Mouse (Mus musculus) thymus, adult 2 months (tissue): Measurements from ENCODE around the gene Olfr494.

Source experiments
- CTCF ChIP-seq: fragments of 200-500 bp; IDR thresholded peaks from 2 replicates; pipeline ENCODE4 v1.5.1; 2012; ENCODE audit warnings: mild to moderate bottlenecking, control low read depth, low read length, moderate library complexity, borderline replicate concordance; ENCODE audit not compliant: control insufficient read depth, poor library complexity, insufficient read depth; ENCODE audit errors: extremely low read depth
- POLR2A ChIP-seq: fragments of 200-500 bp; IDR thresholded peaks from 2 replicates; pipeline ENCODE4 v1.6.1; 2012; ENCODE audit warnings: mild to moderate bottlenecking, low read length, control low read depth, moderate library complexity; ENCODE audit not compliant: control insufficient read depth, poor library complexity, insufficient read depth; ENCODE audit errors: extremely low read depth

- TF ChIP-seq CTCF (no peak), POLR2A (no peak)
Observed at GRCm38 (mm10) chr7:108365035-108365434, at the start of gene Olfr494.
